Mouse (Mus musculus): ENCODE results near the gene Hap1.

DNA sequence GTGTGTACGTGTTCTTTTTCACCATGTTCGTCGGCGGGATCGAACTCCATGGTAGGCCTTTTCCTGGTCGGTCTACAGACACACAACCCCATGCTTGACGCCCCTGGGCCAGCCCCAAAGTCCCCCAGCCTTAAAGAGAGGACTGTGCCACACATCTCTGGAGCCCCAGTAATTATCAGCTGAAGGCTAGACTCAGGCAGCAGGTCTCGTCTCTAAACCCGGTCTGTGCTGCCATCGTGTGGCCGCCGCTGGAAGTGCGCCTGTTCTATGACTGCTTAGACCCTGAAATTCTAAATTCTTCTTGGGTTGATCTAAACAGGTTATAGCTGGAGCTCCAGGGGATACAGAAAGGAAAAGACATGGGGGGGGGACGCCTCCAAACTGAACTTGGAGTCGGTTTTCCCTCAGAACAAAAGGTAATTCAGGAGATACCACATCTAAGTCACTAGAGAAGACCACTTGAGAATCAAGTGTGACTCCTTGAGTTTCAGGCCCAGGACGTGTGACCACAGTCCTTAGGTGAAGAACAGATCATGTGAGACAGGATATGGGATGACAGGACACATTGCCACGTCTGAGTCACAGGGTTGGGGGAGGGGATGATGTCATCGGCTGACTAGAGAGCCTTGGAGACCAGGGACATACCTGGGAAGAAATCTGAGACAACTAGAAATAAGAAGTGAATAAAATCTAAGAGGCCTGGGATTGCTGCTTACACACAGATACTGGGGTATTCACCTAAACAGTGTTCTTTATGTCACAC lies 57.5 kb downstream of the Hap1 start:
- TF ChIP-seq CTCF (IDR thresholded peaks at IDR 0.05; ENCODE audit: borderline replicate concordance, control insufficient read depth, extremely low read depth, insufficient read depth, low read length, poor library complexity): peak; percentile 87
- no peak for TF ChIP-seq POLR2A (IDR thresholded peaks at IDR 0.05; ENCODE audit: control insufficient read depth, extremely low read depth, insufficient read depth, low read length, poor library complexity)
